Mouse (Mus musculus) neutrophil, adult 5-6 weeks (primary cell): ENCODE data around the gene Arxes2. TPM values are rescaled to one million over a fixed set of nuclear protein-coding genes. Genes with fewer than 3 reads are reported as not detected.
"Not testable (repeated sequence)": the region's sequence is repeated elsewhere in the genome, so short reads cannot be mapped to it uniquely, and the experiment has no call there.

ENCODE experiments used
- ATAC-seq: fragments of 151-379, 151-347 bp; 2 replicates; pipeline ENCODE4 v1.8.0; 2017; ENCODE audit warnings: mild to moderate bottlenecking, moderate TSS enrichment; ENCODE audit not compliant: insufficient number of reproducible peaks, poor library complexity, low FRiP score, severe bottlenecking; ENCODE audit errors: extremely low read depth
- total RNA-seq: library from RNA; stranded (forward); fragments of 200-1000 nt; gene quantifications from 2 replicates; pipeline ENCODE4 v1.2.3, GENCODE M21; 2017

Arxes2 gene
- total RNA-seq, result 0.49 TPM in 1 of 2 replicates, not detected in the other

DNA sequence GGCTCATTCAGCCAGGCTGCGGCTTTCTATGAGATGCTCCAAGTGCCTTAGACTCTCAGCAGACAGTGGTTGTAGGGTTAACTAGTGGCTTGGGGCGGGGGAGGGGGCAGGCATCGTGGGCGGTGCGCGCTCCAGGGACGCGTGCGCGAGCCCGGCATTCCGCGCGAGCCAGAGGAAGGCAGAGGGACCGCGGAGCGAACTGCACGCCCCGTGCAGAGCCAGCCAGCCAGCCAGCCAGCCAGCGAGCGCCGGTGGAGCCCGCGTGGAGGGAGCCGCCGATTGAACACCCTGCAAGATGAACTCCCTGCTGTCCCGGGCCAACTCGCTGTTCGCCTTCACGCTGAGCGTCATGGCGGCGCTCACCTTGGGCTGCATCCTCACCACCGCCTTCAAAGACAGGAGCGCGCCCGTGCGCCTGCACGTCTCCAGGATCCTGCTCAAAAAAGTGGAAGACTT is at the start of gene Arxes2:
Gene Arxes2, plus strand, starts transcription at position 161 of the 456 bp plus-strand sequence.
- ATAC-seq, result not testable (repeated sequence)

DNA sequence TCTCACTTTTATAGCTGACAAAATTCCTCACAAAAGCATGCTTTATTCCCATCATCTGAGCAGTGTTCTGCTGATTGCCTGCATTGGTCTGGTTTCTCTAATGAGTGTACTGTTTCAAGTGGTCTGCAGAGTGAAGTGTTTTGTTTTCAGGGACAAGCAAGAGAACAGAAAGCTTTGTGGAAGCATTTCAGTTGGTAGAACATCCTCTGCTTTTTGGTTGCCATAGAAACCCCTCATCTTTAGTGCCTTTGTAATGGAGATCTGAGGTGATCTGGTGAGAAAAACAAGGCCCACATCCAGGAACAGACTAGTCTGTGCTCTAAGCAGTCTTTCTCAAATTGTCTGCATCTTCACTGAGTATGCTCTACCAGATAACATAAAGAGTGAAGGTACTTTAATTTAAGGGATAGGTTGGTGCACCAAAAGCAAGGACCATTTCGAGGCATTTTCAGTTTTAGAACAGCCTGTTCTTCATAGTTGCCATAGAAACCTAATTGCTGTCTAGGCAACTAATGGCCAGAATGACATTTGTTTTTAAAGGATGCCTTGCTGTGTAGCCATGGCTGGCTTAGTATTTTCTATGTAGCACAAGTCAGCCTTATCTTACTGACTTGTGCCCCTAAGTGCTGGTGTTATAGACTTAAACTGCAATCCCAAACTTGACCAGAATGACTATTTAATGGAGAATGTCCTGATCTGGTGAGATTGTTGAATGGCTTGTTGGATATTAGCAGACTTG is 44.8 kb upstream of the Arxes2 start:
- ATAC-seq, result no peak

GRCm38 (mm10) chrX:135956988-135957690 is 36.5 kb upstream of the Arxes2 start:
- ATAC-seq, result no peak

DNA sequence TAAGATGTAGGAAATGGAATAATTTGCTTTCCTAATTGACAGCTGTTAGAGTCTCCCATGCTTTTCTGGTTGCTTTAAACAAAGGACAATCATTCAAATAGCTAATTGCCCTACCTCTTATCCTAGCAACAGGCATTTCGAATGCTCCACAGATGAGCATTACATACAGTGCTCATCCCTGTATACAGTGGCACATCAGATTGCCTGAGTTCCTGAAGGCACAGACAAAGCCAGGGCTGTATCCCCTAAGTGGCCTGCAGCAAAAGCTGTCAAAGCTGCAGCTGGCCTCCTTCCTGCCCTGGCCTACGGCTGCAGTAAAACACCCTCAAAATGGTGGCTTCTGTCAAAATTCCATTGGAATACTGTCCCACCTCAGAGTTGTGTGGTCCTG is 35.9 kb upstream of the Arxes2 start:
- no peak for ATAC-seq

DNA sequence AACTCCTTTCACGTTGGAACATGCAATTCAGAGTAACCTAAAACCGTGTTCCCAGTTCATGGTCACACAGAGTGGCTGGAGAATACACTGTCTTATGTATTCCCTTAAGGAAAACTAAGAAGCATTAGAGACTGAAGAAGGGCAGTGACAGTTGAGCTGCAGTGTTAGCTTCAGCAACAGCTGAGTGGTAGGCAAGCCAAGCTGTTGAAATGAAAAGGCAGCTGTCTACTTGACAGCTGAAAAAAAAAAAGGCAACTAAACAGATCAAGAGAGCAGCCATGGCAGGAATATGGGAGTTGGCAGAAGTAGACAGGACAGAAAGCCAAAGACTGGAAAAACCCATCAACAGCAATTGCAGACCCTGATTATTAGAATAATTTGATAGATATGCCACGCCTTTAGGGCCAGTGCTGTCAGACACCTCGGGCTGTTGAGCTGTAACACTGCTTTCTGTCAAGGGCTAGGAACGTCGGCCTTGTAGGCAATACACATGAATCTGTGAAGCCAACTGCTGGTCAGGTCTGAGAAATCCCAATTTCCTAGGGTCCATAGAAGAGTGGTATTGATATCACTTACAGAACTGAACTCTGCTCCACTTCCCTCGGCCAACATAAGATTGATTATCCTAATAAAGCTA is 34.9 kb upstream of the Arxes2 start:
- no peak for ATAC-seq

GRCm38 (mm10) chrX:135959536-135959935 is 34.1 kb upstream of the Arxes2 start:
- ATAC-seq, result no peak

- ATAC-seq, result no peak
Measured at GRCm38 (mm10) chrX:135962342-135962741, 31.3 kb upstream of the Arxes2 start.

DNA sequence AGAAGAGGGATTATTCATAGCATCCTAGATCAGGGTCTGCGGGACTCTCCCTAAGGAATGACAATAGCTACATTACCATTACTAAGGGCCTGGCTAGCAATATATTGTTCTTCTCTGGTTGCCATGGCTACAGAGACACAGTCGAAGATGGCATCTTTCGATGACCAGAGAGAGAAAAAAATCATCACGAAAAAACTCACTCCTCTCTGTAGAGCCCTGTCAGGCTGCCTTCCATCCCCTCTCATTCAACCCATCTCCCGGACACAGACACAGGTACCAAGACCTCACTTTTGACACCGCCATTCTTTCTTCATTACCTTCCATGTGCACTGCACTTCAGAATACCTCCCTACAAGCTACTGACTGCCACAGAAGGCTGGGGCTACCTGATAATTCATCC is 30.5 kb upstream of the Arxes2 start:
- no peak for ATAC-seq

DNA sequence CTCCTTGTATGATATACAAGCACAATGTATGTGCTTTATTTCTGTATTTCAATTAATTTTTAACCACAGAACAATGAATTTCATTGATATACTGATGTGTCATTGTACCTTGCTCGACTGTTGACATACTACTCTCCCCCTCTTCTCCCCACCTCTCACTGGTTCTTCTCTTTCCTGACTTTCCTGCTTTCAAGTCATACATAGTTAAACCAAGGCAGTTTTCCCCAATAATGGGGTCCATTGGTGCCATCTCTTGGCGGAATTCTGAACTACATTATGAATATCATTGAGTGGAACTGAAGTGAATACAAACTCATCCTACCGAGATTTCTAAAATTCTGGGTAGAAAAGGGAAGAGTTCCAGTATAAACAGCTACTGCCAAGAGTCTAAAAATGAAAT is 30.0 kb upstream of the Arxes2 start:
- no peak for ATAC-seq

DNA sequence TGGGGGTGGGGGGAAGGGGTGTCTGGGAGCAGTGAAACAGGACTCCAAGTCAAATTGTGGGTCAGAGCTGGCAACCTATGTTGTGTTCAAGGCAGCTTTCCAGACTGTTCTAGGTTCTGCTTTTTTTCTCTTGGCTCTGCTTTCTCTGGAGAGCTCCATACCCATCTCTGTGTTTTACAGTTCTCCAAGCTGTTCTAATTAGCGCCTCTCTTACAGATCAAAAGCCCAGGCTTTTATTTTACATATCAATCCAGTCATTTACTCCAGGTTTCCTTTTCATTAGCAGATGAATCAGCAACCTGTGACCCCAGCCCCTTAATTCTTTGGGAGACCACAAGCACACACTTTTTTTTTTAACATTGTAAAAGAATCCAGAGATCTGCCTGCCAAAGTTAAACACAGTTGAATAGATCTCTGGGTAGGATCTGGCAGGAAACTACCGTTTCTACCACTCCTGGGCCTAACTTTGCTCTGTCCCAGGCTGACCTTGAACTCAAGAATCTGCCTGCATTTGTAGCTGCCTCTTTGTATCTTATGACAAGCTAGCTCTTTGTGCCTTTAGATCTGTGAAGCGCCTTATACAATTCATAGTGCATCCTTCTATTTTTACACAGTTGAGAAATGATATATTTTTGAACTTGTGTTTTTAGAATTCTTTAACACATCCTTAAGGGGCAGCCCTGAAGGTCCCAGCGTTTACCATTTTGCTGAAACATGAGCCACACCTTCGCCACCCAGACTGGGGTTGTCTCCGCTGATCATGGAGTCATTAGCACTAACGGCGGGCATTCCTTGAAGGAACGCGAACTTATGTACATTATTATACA is 19.8 kb upstream of the Arxes2 start:
- no peak for ATAC-seq

DNA sequence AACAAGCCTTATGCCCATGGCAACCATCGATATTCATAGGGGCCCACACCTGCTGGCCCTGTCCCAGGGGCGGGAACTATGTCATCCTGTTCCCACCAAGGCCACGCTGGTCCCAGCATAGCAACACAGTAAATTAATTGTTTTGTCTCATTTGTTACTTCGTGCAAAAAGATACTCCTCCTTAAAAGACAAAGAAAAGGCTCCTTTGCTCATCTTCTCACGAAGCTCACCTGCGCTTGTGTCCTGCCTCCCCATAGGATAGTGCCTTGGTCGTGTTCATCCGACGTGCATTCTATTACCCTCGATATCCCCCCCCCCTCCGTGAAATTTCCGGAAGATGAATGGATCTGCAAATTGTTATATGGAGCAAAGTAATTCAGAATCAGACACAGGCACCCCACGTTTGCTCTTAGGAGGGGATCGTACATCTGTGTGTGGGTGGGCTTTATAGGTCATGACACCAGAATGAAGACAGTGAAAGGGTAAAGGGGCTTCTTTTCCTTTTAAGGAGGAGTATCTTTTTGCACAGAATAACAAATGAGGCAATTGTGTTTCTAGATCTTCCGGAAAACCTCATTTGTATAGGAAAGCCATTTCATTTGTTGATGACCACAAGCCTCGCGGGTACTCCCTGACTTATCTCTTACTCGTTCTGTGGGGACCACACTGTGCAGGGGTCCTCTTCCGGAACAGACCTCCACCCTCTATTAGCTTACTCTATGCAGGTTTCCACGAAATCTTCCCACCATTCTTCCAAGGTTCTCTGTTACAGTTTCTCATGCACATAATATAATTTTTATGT is 19.0 kb upstream of the Arxes2 start:
- ATAC-seq, result no peak

DNA sequence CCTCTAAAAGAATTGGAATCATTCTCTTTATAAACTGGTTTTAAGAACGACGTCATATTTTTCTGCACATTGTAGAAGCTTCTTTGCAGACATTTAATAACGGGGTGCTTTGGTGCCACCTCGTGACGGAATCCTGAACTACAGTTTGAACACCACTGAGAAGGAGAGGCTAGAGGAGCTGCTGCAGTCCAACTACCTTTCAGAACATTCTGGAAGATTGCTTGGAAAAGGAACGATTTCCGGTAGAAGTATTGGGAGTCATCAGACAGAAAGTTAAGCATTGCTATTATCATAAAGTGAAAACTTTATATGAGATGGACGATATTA is 18.4 kb upstream of the Arxes2 start:
- ATAC-seq, result no peak

DNA sequence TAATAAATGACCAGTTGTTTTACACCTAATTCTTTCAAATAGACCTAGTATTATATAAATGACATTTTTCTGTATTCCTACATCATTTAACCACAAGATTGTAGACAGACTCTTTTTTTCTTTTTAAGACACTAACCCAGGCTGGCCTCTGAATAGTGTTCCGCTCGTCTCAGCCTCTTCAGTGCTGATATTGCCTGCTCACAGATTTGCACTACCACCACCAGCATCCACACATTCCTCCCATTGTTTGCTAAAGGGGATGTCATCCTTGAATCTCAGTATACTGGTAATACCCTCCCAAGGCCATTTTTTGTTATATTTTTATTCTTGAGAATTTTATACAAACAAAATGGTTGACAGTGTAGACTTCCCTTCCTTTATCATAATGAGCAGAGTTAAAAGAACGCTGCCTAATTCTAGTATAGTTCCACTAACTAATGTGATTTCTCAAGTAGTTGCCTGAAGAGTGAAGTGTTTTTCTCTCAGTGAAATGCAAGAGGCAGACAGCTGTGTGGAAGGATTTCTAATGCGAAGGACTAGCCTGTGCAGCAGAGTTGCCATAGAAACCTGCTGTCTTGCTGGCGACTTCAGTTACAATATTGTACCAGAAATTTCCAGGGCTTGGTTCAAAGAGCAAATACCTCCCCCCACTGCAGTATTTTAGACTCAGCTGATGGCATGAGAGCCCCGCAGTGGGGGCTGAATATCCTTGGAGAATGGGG is 8.9 kb upstream of the Arxes2 start:
- ATAC-seq, result no peak

GRCm38 (mm10) chrX:135986267-135986666 is 7.4 kb upstream of the Arxes2 start:
- no peak for ATAC-seq

DNA sequence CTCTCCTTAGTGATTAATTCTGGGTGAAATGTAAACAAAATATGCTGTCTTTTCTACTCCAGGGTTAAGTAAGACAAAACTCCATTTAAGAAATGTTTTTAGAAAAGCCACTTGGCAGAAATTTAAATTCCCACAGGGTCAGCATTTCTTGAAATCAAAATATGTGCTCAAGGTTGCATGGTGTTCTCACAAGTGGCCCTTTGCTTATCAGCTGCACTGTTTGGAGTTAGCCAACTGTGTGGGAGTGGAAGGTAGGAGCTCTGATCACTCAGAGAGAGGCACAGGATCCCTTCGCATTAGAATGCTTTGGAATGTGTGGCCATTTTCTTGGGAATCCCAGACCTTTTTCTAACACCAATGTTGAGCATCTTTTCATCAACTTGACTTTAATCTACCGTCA is 3.0 kb upstream of the Arxes2 start:
- ATAC-seq, result no peak

GRCm38 (mm10) chrX:135993192-135993594 is 431 bp upstream of the Arxes2 start:
- ATAC-seq, result not testable (repeated sequence)

- ATAC-seq, result no peak
Measured at GRCm38 (mm10) chrX:136007199-136007843, 13.7 kb downstream of the Arxes2 start.
